In genomic region chr14:25640421-25641056, GRCm38 (mm10) we compare ENCODE assay signal across 8 mouse cellular contexts. TPM values are rescaled to one million over a fixed set of nuclear protein-coding genes. Genes with fewer than 3 reads are reported as not detected.
A peak's percentile ranks its signal among the peaks of the same experiment; 100 is the strongest.
DNase-seq lines count a peak whose midpoint lies in the region; ATAC-seq and TF ChIP-seq lines count a peak whose summit lies in the region.

No protein-coding gene starts in this region.

- H3K9me3 ChIP-seq in heart, embryonic 10.5 days = no peaks in the 10 kb centered on the region
- H3K9me3 ChIP-seq in limb, embryonic 15.5 days = no peaks in the 10 kb centered on the region

- peak overlapping the region; percentile 80 for H3K27ac ChIP-seq in heart, embryonic 10.5 days
- H3K27ac ChIP-seq in bone marrow, adult 2 months (ENCODE audit: control insufficient read depth, insufficient read depth, low read depth, low read length, poor library complexity) = peak overlapping the region; percentile 18; the same call in 1 of the 2 replicates
- H3K27ac ChIP-seq in limb, embryonic 15.5 days = peak overlapping the region; percentile 43; the same call in 1 of the 2 replicates

- ATAC-seq in limb, embryonic 15.5 days (ENCODE audit: insufficient number of reproducible peaks, low FRiP score, low TSS enrichment, low read depth) = no peak

- no peak overlapping the region for H3K9ac ChIP-seq in limb, embryonic 15.5 days

- no peak for TF ChIP-seq CTCF in bone marrow, adult 2 months (IDR thresholded peaks at IDR 0.05; ENCODE audit: control insufficient read depth, insufficient read depth, low read length)

- no peak overlapping the region for H3K4me2 ChIP-seq in limb, embryonic 15.5 days

- TF ChIP-seq POLR2A in bone marrow, adult 2 months (IDR thresholded peaks at IDR 0.05; ENCODE audit: borderline replicate concordance, control insufficient read depth, low read depth, low read length) = no peak

- H3K4me1 ChIP-seq in heart, embryonic 10.5 days = peaks cover 52% of the 10 kb centered on the region
- H3K4me1 ChIP-seq in bone marrow, adult 2 months (ENCODE audit: control insufficient read depth, insufficient read depth, low read length) = peaks cover 4% of the 10 kb centered on the region; the same call in 1 of the 2 replicates
- peaks cover 13% of the 10 kb centered on the region for H3K4me1 ChIP-seq in limb, embryonic 15.5 days

- no peak overlapping the region for H3K4me3 ChIP-seq in heart, embryonic 10.5 days
- H3K4me3 ChIP-seq in bone marrow, adult 2 months (replicated peaks; ENCODE audit: control insufficient read depth, low read depth, low read length) = no peak overlapping the region
- H3K4me3 ChIP-seq in limb, embryonic 15.5 days = no peak overlapping the region

- peak; percentile 94 for DNase-seq in heart, embryonic 10.5 days (ENCODE audit: low spot score)
- no peak for DNase-seq in heart, postnatal 14 days
- peak; percentile 57 for DNase-seq in CD4-positive helper T cell, adult 2 months (ENCODE audit: low read depth, low spot score)
- DNase-seq in thymus, postnatal 25 days = no peak
- no peak for DNase-seq in layer of hippocampus, postnatal 14 days (ENCODE audit: low spot score in 2 of 2)
- no peak for DNase-seq in c-Kit-positive CD71-positive TER-119-positive erythroid progenitor cells, embryonic 14.5 days (ENCODE audit: low spot score)

- intact Hi-C loops in heart, postnatal 14 days (cut with DNase I) = loop anchor here (5.0 to 10.0 kb wide), 2 partner anchors 33 to 56 kb away; no protein-coding TSS in a partner anchor

- peaks cover 84% of the 10 kb centered on the region for H3K36me3 ChIP-seq in heart, embryonic 10.5 days
- peaks cover 83% of the 10 kb centered on the region for H3K36me3 ChIP-seq in limb, embryonic 15.5 days

- H3K27me3 ChIP-seq in heart, embryonic 10.5 days (ENCODE audit: insufficient read depth, poor library complexity, severe bottlenecking) = no peaks in the 10 kb centered on the region
- H3K27me3 ChIP-seq in limb, embryonic 15.5 days = no peaks in the 10 kb centered on the region

- 39% methylated on average over 6 of the region's 6 CpGs for WGBS in heart, embryonic 10.5 days
- WGBS in bone marrow, adult 2 months = 20% methylated on average over 6 of the region's 6 CpGs
- WGBS in limb, embryonic 15.5 days = 61% methylated on average over 6 of the region's 6 CpGs

RNA-seq across cellular contexts. Expression of gene Ppif, which starts 53.4 kb away (rescaled TPM):
- polyA plus RNA-seq in heart, embryonic 10.5 days (2016; fragmentation: Nextera tagmentation; extraction: Ambion mirVana) = 65.7 and 104 TPM in 2 replicates
- 100 to 1,000 TPM; 238 to 261 TPM for total RNA-seq in heart, postnatal 14 days (2021)
- 22.2 and 34.3 TPM in 2 replicates for polyA plus RNA-seq in bone marrow, adult 2 months (2011; ENCODE audit: insufficient read depth, insufficient read length, low replicate concordance, missing spikeins)
- polyA plus RNA-seq in limb, embryonic 15.5 days (2015; fragmentation: Nextera tagmentation; extraction: Ambion mirVana) = 26.4 and 32.1 TPM in 2 replicates
- 10 to 100 TPM; 27.6 to 27.7 TPM for total RNA-seq in layer of hippocampus, postnatal 14 days (2021)

Comparison
In these comparisons a context has a peak if more than half of its experiments do, and no peak if none do; other contexts are left out.
1. DNase-seq: peak in heart, embryonic 10.5 days (single experiment) and CD4-positive helper T cell, adult 2 months (single experiment); none in heart, postnatal 14 days (0 of 2), thymus, postnatal 25 days (single experiment), layer of hippocampus, postnatal 14 days (0 of 2) and c-Kit-positive CD71-positive TER-119-positive erythroid progenitor cells, embryonic 14.5 days (single experiment).
2. H3K27ac ChIP-seq: peak in every context shown above with its lines; median percentile 80 in heart, embryonic 10.5 days; 43 in limb, embryonic 15.5 days; 18 in bone marrow, adult 2 months.